Mouse (Mus musculus): Measurements from ENCODE around the gene Safb2.
"Not testable (repeated sequence)": the region's sequence is repeated elsewhere in the genome, so short reads cannot be mapped to it uniquely, and the experiment has no call there.

DNA sequence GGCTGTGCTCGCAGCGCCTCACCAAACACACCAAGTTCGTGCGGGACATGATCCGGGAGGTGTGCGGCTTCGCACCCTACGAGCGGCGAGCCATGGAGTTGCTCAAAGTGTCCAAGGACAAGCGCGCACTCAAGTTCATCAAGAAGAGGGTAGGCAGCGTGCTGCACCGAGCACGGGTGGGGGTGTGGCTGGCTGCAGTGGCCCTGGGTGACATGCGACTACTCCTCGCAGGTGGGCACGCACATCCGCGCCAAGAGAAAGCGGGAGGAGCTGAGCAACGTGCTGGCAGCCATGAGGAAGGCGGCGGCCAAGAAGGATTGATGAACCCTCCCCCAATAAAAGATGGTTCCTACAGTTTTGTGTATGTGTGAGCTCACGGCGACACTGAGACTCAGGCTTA, 29.5 kb upstream of the Safb2 start:
- TF ChIP-seq POLR2A (IDR thresholded peaks at IDR 0.05; ENCODE audit: low read depth, low read length): peak; percentile 10; the same call in 1 of the 2 replicates
- TF ChIP-seq CTCF (IDR thresholded peaks at IDR 0.05; ENCODE audit: borderline replicate concordance, insufficient read depth, low read length): not testable (repeated sequence)
